Mouse (Mus musculus) myocyte (in vitro differentiated cells): ENCODE data around the gene Inpp5d. TPM values are rescaled to one million over a fixed set of nuclear protein-coding genes. Genes with fewer than 3 reads are reported as not detected.
"Not testable (repeated sequence)": the region's sequence is repeated elsewhere in the genome, so short reads cannot be mapped to it uniquely, and the experiment has no call there.

ENCODE experiments used
- H3K27me3 ChIP-seq: one replicate; pipeline ENCODE4 v1.6.1; 2011; ENCODE audit not compliant: control insufficient read depth, insufficient read depth, insufficient read length
- H3K36me3 ChIP-seq: one replicate; pipeline ENCODE4 v1.6.1; 2011; ENCODE audit not compliant: control insufficient read depth, insufficient read depth
- H3K4me2 ChIP-seq: one replicate; pipeline ENCODE4 v1.6.1; 2011; ENCODE audit warnings: low read depth, control low read depth
- H3K4me3 ChIP-seq: one replicate; pipeline ENCODE4 v1.5.1; 2011; ENCODE audit warnings: mild to moderate bottlenecking, control low read depth, moderate library complexity
- H3K79me2 ChIP-seq: one replicate; pipeline ENCODE4 v1.6.1; 2011; ENCODE audit not compliant: control insufficient read depth, insufficient read depth
- H3ac ChIP-seq: one replicate; pipeline ENCODE4 v1.6.1; 2011; ENCODE audit not compliant: control insufficient read depth, insufficient read length
- CEBPB ChIP-seq: IDR thresholded peaks from 2 replicates; pipeline ENCODE4 v1.6.1; 2011; ENCODE audit warnings: mild to moderate bottlenecking, moderate library complexity; ENCODE audit not compliant: poor library complexity, insufficient read depth, severe bottlenecking
- E2F4 ChIP-seq: IDR thresholded peaks from one replicate; pipeline ENCODE4 v1.6.1; 2011; ENCODE audit warnings: mild to moderate bottlenecking, control low read depth, moderate library complexity; ENCODE audit not compliant: insufficient read depth
- MAX ChIP-seq: IDR thresholded peaks from one replicate; pipeline ENCODE4 v1.6.1; 2011; ENCODE audit warnings: low read depth, mild to moderate bottlenecking, control low read depth
- MYOD1 ChIP-seq, 3 experiments: IDR thresholded peaks; one replicate each; pipeline ENCODE4 v1.6.1; 2011; ENCODE audit warnings: control low read depth in 2 of 3, low read depth in 2 of 3, mild to moderate bottlenecking in 2 of 3, moderate library complexity in 1 of 3; ENCODE audit not compliant: insufficient read length in 2 of 3, control insufficient read depth in 1 of 3
- MYOG ChIP-seq, 3 experiments: IDR thresholded peaks; one replicate each; pipeline ENCODE4 v1.6.1; 2011; ENCODE audit warnings: control low read depth in 2 of 3, low read depth in 2 of 3, mild to moderate bottlenecking in 2 of 3; ENCODE audit not compliant: insufficient read length in 2 of 3, control insufficient read depth in 1 of 3, insufficient read depth in 1 of 3
- POLR2A ChIP-seq: IDR thresholded peaks from one replicate; pipeline ENCODE4 v1.6.1; 2011; ENCODE audit warnings: low read depth, mild to moderate bottlenecking, control low read depth, moderate library complexity; ENCODE audit not compliant: insufficient read length
- POLR2AphosphoS2 ChIP-seq: IDR thresholded peaks from one replicate; pipeline ENCODE4 v1.6.1; 2011; ENCODE audit warnings: low read depth, control low read depth; ENCODE audit not compliant: insufficient read length
- REST ChIP-seq: IDR thresholded peaks from one replicate; pipeline ENCODE4 v1.6.1; 2011; ENCODE audit warnings: mild to moderate bottlenecking, control low read depth, moderate library complexity; ENCODE audit not compliant: insufficient read depth, insufficient read length
- SRF ChIP-seq: IDR thresholded peaks from one replicate; pipeline ENCODE4 v1.6.1; 2011; ENCODE audit warnings: low read depth; ENCODE audit not compliant: control insufficient read depth, insufficient read length
- TCF12 ChIP-seq: IDR thresholded peaks from one replicate; pipeline ENCODE4 v1.6.1; 2011; ENCODE audit warnings: mild to moderate bottlenecking, control low read depth; ENCODE audit not compliant: poor library complexity, insufficient read depth, severe bottlenecking
- TCF3 ChIP-seq: IDR thresholded peaks from one replicate; pipeline ENCODE4 v1.6.1; 2011; ENCODE audit warnings: low read depth, control low read depth; ENCODE audit not compliant: insufficient read length
- USF1 ChIP-seq: IDR thresholded peaks from one replicate; pipeline ENCODE4 v1.6.1; 2011; ENCODE audit warnings: low read depth, mild to moderate bottlenecking, control low read depth, moderate library complexity
- polyA plus RNA-seq: library from polyadenylated mRNA; unstranded; fragments of >200 nt; fragmentation: generic; extraction: Trizol; gene quantifications from one replicate; pipeline ENCODE4 v1.2.1, GENCODE M21; 2012; ENCODE audit warnings: missing spikeins

Inpp5d gene
- polyA plus RNA-seq, 1 experiment = 0.13 TPM

GRCm38 (mm10) chr1:87680950-87681349 is 60.8 kb downstream of the Inpp5d start:
- no peak overlapping the region for H3ac ChIP-seq
- no peaks in the 10 kb centered on the region for H3K36me3 ChIP-seq
- no peak for TF ChIP-seq CEBPB
- TF ChIP-seq TCF12 = no peak
- no peak for TF ChIP-seq USF1
- TF ChIP-seq MYOD1 (IDR thresholded peaks at IDR 0.05; ENCODE audit: control insufficient read depth in 1 of 3, insufficient read length in 2 of 3, low read depth in 2 of 3) = no peak
- no peak for TF ChIP-seq TCF3
- no peak for TF ChIP-seq MYOG (IDR thresholded peaks at IDR 0.05; ENCODE audit: control insufficient read depth in 1 of 3, insufficient read depth in 1 of 3, insufficient read length in 2 of 3, low read depth in 2 of 3)
- TF ChIP-seq SRF = no peak
- TF ChIP-seq E2F4 = no peak
- TF ChIP-seq POLR2AphosphoS2 = no peak
- no peak for TF ChIP-seq REST
- TF ChIP-seq POLR2A = no peak
- TF ChIP-seq MAX = no peak
- H3K27me3 ChIP-seq = peaks cover 5% of the 10 kb centered on the region
- no peaks in the 10 kb centered on the region for H3K79me2 ChIP-seq
- no peak overlapping the region for H3K4me3 ChIP-seq
- no peak overlapping the region for H3K4me2 ChIP-seq

GRCm38 (mm10) chr1:87682473-87682872 is 62.4 kb downstream of the Inpp5d start:
- H3K27me3 ChIP-seq, H3ac ChIP-seq, H3K36me3 ChIP-seq, H3K4me2 ChIP-seq, H3K4me3 ChIP-seq, H3K79me2 ChIP-seq: not testable (repeated sequence)

GRCm38 (mm10) chr1:87684071-87684470 is 64.0 kb downstream of the Inpp5d start:
- TF ChIP-seq USF1 (no peak), POLR2AphosphoS2 (no peak), CEBPB (no peak), POLR2A (no peak)
- no peaks in the 10 kb centered on the region for H3K79me2 ChIP-seq
- no peak overlapping the region for H3ac ChIP-seq
- H3K27me3 ChIP-seq = no peaks in the 10 kb centered on the region
- no peak overlapping the region for H3K4me3 ChIP-seq
- H3K4me2 ChIP-seq = no peak overlapping the region
- H3K36me3 ChIP-seq = no peaks in the 10 kb centered on the region

- H3K4me3 ChIP-seq = no peak overlapping the region
- no peaks in the 10 kb centered on the region for H3K27me3 ChIP-seq
- H3ac ChIP-seq = no peak overlapping the region
- TF ChIP-seq POLR2AphosphoS2 = no peak
- no peak for TF ChIP-seq USF1
- TF ChIP-seq SRF = no peak
- TF ChIP-seq TCF3 = no peak
- TF ChIP-seq CEBPB = no peak
- no peak for TF ChIP-seq E2F4
- no peak for TF ChIP-seq MYOG (IDR thresholded peaks at IDR 0.05; ENCODE audit: control insufficient read depth in 1 of 3, insufficient read depth in 1 of 3, insufficient read length in 2 of 3, low read depth in 2 of 3)
- TF ChIP-seq MYOD1 (IDR thresholded peaks at IDR 0.05; ENCODE audit: control insufficient read depth in 1 of 3, insufficient read length in 2 of 3, low read depth in 2 of 3) = no peak
- TF ChIP-seq POLR2A = no peak
- no peak for TF ChIP-seq REST
- no peak for TF ChIP-seq TCF12
- TF ChIP-seq MAX = no peak
- no peaks in the 10 kb centered on the region for H3K79me2 ChIP-seq
- no peaks in the 10 kb centered on the region for H3K36me3 ChIP-seq
- no peak overlapping the region for H3K4me2 ChIP-seq
Measured at GRCm38 (mm10) chr1:87684791-87685190, 64.7 kb downstream of the Inpp5d start.

GRCm38 (mm10) chr1:87686351-87686750 is 66.2 kb downstream of the Inpp5d start:
- no peaks in the 10 kb centered on the region for H3K36me3 ChIP-seq
- H3ac ChIP-seq = no peak overlapping the region
- TF ChIP-seq CEBPB = no peak
- no peak for TF ChIP-seq POLR2A
- TF ChIP-seq MYOG (IDR thresholded peaks at IDR 0.05; ENCODE audit: control insufficient read depth in 1 of 3, insufficient read depth in 1 of 3, insufficient read length in 2 of 3, low read depth in 2 of 3) = no peak
- no peak for TF ChIP-seq SRF
- TF ChIP-seq MAX = no peak
- TF ChIP-seq TCF3 = no peak
- no peak for TF ChIP-seq REST
- TF ChIP-seq USF1 = no peak
- no peak for TF ChIP-seq POLR2AphosphoS2
- no peak for TF ChIP-seq E2F4
- no peak for TF ChIP-seq TCF12
- no peak for TF ChIP-seq MYOD1 (IDR thresholded peaks at IDR 0.05; ENCODE audit: control insufficient read depth in 1 of 3, insufficient read length in 2 of 3, low read depth in 2 of 3)
- H3K27me3 ChIP-seq = no peaks in the 10 kb centered on the region
- no peaks in the 10 kb centered on the region for H3K79me2 ChIP-seq
- no peak overlapping the region for H3K4me2 ChIP-seq
- H3K4me3 ChIP-seq = no peak overlapping the region
